ENCODE assay signal across 31 mouse cellular contexts in genomic region chr4:140827237-140827636, GRCm38 (mm10). TPM values are rescaled to one million over a fixed set of nuclear protein-coding genes. Genes with fewer than 3 reads are reported as not detected.
DNase-seq lines count a peak whose midpoint lies in the region; ATAC-seq and TF ChIP-seq lines count a peak whose summit lies in the region.
"Had no signal": no experiment of that assay in that cellular context is flagged by ENCODE, and none has a peak within 500 bp of the region (broad histone marks: within the 10 kb centered on the region; RNA-seq: fewer than 3 reads in every experiment).

No protein-coding gene starts in this region.

- H3K9me3 ChIP-seq in kidney, embryonic 15.5 days (replicated peaks), result peaks cover 16% of the 10 kb centered on the region
- peaks cover 3% of the 10 kb centered on the region; the same call in 1 of the 2 replicates for H3K9me3 ChIP-seq in lung, postnatal 0 days (ENCODE audit: low read length)
- H3K9me3 ChIP-seq: forebrain, embryonic 15.5 days; liver, embryonic 13.5 days; stomach, embryonic 15.5 days had no signal

- no peak overlapping the region for H3K27ac ChIP-seq in kidney, adult 2 months (ENCODE audit: insufficient read depth, low read depth, low read length)
- no peak overlapping the region for H3K27ac ChIP-seq in kidney, embryonic 15.5 days
- no peak overlapping the region for H3K27ac ChIP-seq in lung, postnatal 0 days (ENCODE audit: low read length)
- H3K27ac ChIP-seq in bone marrow, adult 2 months (ENCODE audit: control insufficient read depth, insufficient read depth, low read depth, low read length, poor library complexity), result no peak overlapping the region
- H3K27ac ChIP-seq: forebrain, embryonic 15.5 days; heart, adult 2 months; heart, embryonic 13.5 days; hindbrain, embryonic 12.5 days; left cerebral cortex, adult 2 months; limb, embryonic 10.5 days; liver, embryonic 13.5 days; midbrain, embryonic 12.5 days; stomach, embryonic 15.5 days had no signal

- H3K4me2 ChIP-seq in kidney, embryonic 15.5 days, result no peak overlapping the region
- H3K4me2 ChIP-seq in lung, postnatal 0 days (replicated peaks; ENCODE audit: low read depth, low read length), result no peak overlapping the region
- H3K4me2 ChIP-seq: forebrain, embryonic 15.5 days; heart, embryonic 13.5 days; hindbrain, embryonic 12.5 days; liver, embryonic 13.5 days; midbrain, embryonic 12.5 days; stomach, embryonic 15.5 days had no signal

- no peak for DNase-seq in kidney, adult 2 months
- DNase-seq in lung, postnatal 0 days (ENCODE audit: low spot score), result no peak
- DNase-seq in lung, postnatal 10 days, result no peak
- peak; percentile 44 for DNase-seq in splenic B cell, adult 2 months (ENCODE audit: low read depth, low spot score)
- DNase-seq in frontal cortex, postnatal 36 days (ENCODE audit: low spot score in 2 of 2), result no peak
- no peak for DNase-seq in kidney, postnatal 14 days
- DNase-seq: adrenal gland, postnatal 10 days; cerebellum, adult 8-10 months; cerebellum, postnatal 36 days; gastrocnemius, postnatal 25 days; heart, adult 2 months; heart, postnatal 14 days; kidney, adult 8-10 months; kidney, postnatal 4 days; liver, embryonic 13.5 days; lung, postnatal 14 days; right cerebral cortex, postnatal 25 days; spleen, adult 18-20 months; thymus, adult 2 months; thymus, postnatal 4 days had no signal

- H3K36me3 ChIP-seq in kidney, adult 2 months (ENCODE audit: control insufficient read depth, insufficient read depth, low read length), result no peaks in the 10 kb centered on the region
- H3K36me3 ChIP-seq in kidney, embryonic 15.5 days, result no peaks in the 10 kb centered on the region
- H3K36me3 ChIP-seq in lung, postnatal 0 days (ENCODE audit: insufficient read depth, low read length), result no peaks in the 10 kb centered on the region
- no peaks in the 10 kb centered on the region for H3K36me3 ChIP-seq in splenic B cell, adult 2 months (ENCODE audit: control insufficient read depth, insufficient read depth, low read length, poor library complexity, severe bottlenecking)
- H3K36me3 ChIP-seq: forebrain, embryonic 15.5 days; heart, embryonic 13.5 days; hindbrain, embryonic 12.5 days; limb, embryonic 10.5 days; liver, embryonic 13.5 days; midbrain, embryonic 12.5 days; stomach, embryonic 15.5 days had no signal

- no peak for TF ChIP-seq POLR2A in kidney, adult 2 months (IDR thresholded peaks at IDR 0.05; ENCODE audit: low read depth, low read length)
- TF ChIP-seq POLR2A in bone marrow, adult 2 months (IDR thresholded peaks at IDR 0.05; ENCODE audit: borderline replicate concordance, control insufficient read depth, low read depth, low read length), result no peak

- H3K4me1 ChIP-seq in kidney, adult 2 months (ENCODE audit: control insufficient read depth, insufficient read depth, low read length), result no peaks in the 10 kb centered on the region
- H3K4me1 ChIP-seq in kidney, embryonic 15.5 days, result peaks cover 7% of the 10 kb centered on the region; the same call in 1 of the 2 replicates
- H3K4me1 ChIP-seq in lung, postnatal 0 days (ENCODE audit: insufficient read depth, low read depth, low read length), result no peaks in the 10 kb centered on the region
- peaks cover 3% of the 10 kb centered on the region; the same call in 1 of the 2 replicates for H3K4me1 ChIP-seq in bone marrow, adult 2 months (ENCODE audit: control insufficient read depth, insufficient read depth, low read length)
- H3K4me1 ChIP-seq: forebrain, embryonic 15.5 days; heart, embryonic 13.5 days; hindbrain, embryonic 12.5 days; limb, embryonic 10.5 days; midbrain, embryonic 12.5 days; stomach, embryonic 15.5 days had no signal

- no peaks in the 10 kb centered on the region for H3K27me3 ChIP-seq in kidney, adult 2 months (replicated peaks; ENCODE audit: control insufficient read depth, insufficient read depth, low read length)
- H3K27me3 ChIP-seq in kidney, embryonic 15.5 days, result 0 out of 2 replicates have a peak, but pooled peaks cover 3% of the 10 kb centered on the region
- no peaks in the 10 kb centered on the region for H3K27me3 ChIP-seq in lung, postnatal 0 days (replicated peaks; ENCODE audit: insufficient read depth, low read length)
- H3K27me3 ChIP-seq in splenic B cell, adult 2 months (ENCODE audit: control insufficient read depth, insufficient read depth, low read length, poor library complexity, severe bottlenecking), result no peaks in the 10 kb centered on the region
- H3K27me3 ChIP-seq: forebrain, embryonic 15.5 days; stomach, embryonic 15.5 days had no signal

- 47% methylated on average over 3 of the region's 3 CpGs for WGBS in kidney, adult 2 months
- 65% methylated on average over 3 of the region's 3 CpGs for WGBS in kidney, embryonic 15.5 days
- 49% methylated on average over 3 of the region's 3 CpGs for WGBS in lung, postnatal 0 days
- WGBS in bone marrow, adult 2 months, result 42% methylated on average over 3 of the region's 3 CpGs

- no peak for ATAC-seq in kidney, embryonic 15.5 days (replicated peaks; ENCODE audit: low FRiP score)
- no peak for ATAC-seq in lung, postnatal 0 days
- ATAC-seq: activated CD4-positive, CD25-positive, alpha-beta regulatory T cell, adult 4 months; forebrain, embryonic 15.5 days had no signal

- H3K9ac ChIP-seq in kidney, embryonic 15.5 days, result no peak overlapping the region
- no peak overlapping the region for H3K9ac ChIP-seq in lung, postnatal 0 days (replicated peaks; ENCODE audit: low read depth)
- H3K9ac ChIP-seq: forebrain, embryonic 15.5 days; heart, embryonic 13.5 days; hindbrain, embryonic 12.5 days; liver, embryonic 13.5 days; midbrain, embryonic 12.5 days; stomach, embryonic 15.5 days had no signal

- no peak overlapping the region for H3K4me3 ChIP-seq in kidney, adult 2 months (ENCODE audit: insufficient read depth, low read depth, low read length)
- H3K4me3 ChIP-seq in kidney, embryonic 15.5 days (replicated peaks), result no peak overlapping the region
- H3K4me3 ChIP-seq in lung, postnatal 0 days (ENCODE audit: low read depth, low read length), result no peak overlapping the region
- H3K4me3 ChIP-seq in bone marrow, adult 2 months (replicated peaks; ENCODE audit: control insufficient read depth, low read depth, low read length), result no peak overlapping the region
- H3K4me3 ChIP-seq: forebrain, embryonic 15.5 days; heart, adult 2 months; heart, embryonic 13.5 days; hindbrain, embryonic 12.5 days; left cerebral cortex, adult 2 months; limb, embryonic 10.5 days; liver, embryonic 13.5 days; midbrain, embryonic 12.5 days; stomach, embryonic 15.5 days had no signal

- TF ChIP-seq CTCF in kidney, adult 2 months (conservative IDR thresholded peaks at IDR 0.05; ENCODE audit: insufficient read depth, insufficient read length, low read depth, low read length), result peak; percentile 42
- TF ChIP-seq CTCF in lung, postnatal 0 days (IDR thresholded peaks at IDR 0.05), result peak; percentile 23; the same call in 1 of the 2 replicates
- TF ChIP-seq CTCF in bone marrow, adult 2 months (IDR thresholded peaks at IDR 0.05; ENCODE audit: control insufficient read depth, insufficient read depth, low read length), result peak; percentile 51

- TF ChIP-seq EP300 in lung, postnatal 0 days (IDR thresholded peaks at IDR 0.05), result no peak

RNA-seq across cellular contexts. Expression of gene Padi3, which starts 16.8 kb away (rescaled TPM):
- 0.03 TPM in 2 replicates for polyA plus RNA-seq in kidney, adult 2 months (2012; rRNA removed)
- polyA plus RNA-seq in kidney, embryonic 15.5 days (2015; fragmentation: Nextera tagmentation; extraction: Ambion mirVana), result 0.05 and 0.08 TPM in 2 replicates
- polyA plus RNA-seq in lung, postnatal 0 days (2015; fragmentation: Nextera tagmentation; extraction: Ambion mirVana), result 0.35 and 0.50 TPM in 2 replicates
- polyA plus RNA-seq in bone marrow, adult 2 months (2011; ENCODE audit: insufficient read depth, insufficient read length, low replicate concordance, missing spikeins), result 1.1 TPM in 1 of 2 replicates, not detected in the other
- polyA plus RNA-seq: forebrain, embryonic 15.5 days; heart, adult 2 months; neural tube, embryonic 11.5 days had no signal

RNA-seq across cellular contexts. Expression of gene Padi1, which starts 18.3 kb away (rescaled TPM):
- polyA plus RNA-seq in kidney, adult 2 months (2012; rRNA removed), result 0.13 and 0.23 TPM in 2 replicates
- polyA plus RNA-seq in kidney, embryonic 15.5 days (2015; fragmentation: Nextera tagmentation; extraction: Ambion mirVana), result 0.21 and 0.26 TPM in 2 replicates
- 0.17 and 0.20 TPM in 2 replicates for polyA plus RNA-seq in lung, postnatal 0 days (2015; fragmentation: Nextera tagmentation; extraction: Ambion mirVana)
- polyA plus RNA-seq in bone marrow, adult 2 months (2011; ENCODE audit: insufficient read depth, insufficient read length, low replicate concordance, missing spikeins), result not detected in 2 replicates
- polyA plus RNA-seq: forebrain, embryonic 15.5 days; neural tube, embryonic 11.5 days had no signal

RNA-seq across cellular contexts. Expression of gene Padi4, which starts 53.2 kb away (rescaled TPM):
- 0.38 and 0.44 TPM in 2 replicates for polyA plus RNA-seq in kidney, adult 2 months (2012; rRNA removed)
- polyA plus RNA-seq in kidney, embryonic 15.5 days (2015; fragmentation: Nextera tagmentation; extraction: Ambion mirVana), result 1.1 and 1.4 TPM in 2 replicates
- 1.1 and 1.6 TPM in 2 replicates for polyA plus RNA-seq in lung, postnatal 0 days (2015; fragmentation: Nextera tagmentation; extraction: Ambion mirVana)
- 15.2 and 60.1 TPM in 2 replicates for polyA plus RNA-seq in bone marrow, adult 2 months (2011; ENCODE audit: insufficient read depth, insufficient read length, low replicate concordance, missing spikeins)
